Mouse (Mus musculus): Measurements from ENCODE around the gene Grk5.
A peak's percentile ranks its signal among the peaks of the same experiment; 100 is the strongest.
"Not testable (repeated sequence)": the region's sequence is repeated elsewhere in the genome, so short reads cannot be mapped to it uniquely, and the experiment has no call there.

The Grk5 gene

GRCm38 (mm10) chr19:60889714-60890315, at the start of gene Grk5:
Gene Grk5 (plus strand): TSS chr19:60889749.
- DNase-seq (ENCODE audit: low spot score), result peak; percentile 93

GRCm38 (mm10) chr19:60843324-60843723, 46.2 kb upstream of the Grk5 start:
- no peak for DNase-seq (ENCODE audit: low spot score)

- no peak for DNase-seq (ENCODE audit: low spot score)
Measured at GRCm38 (mm10) chr19:60845731-60846130, 43.8 kb upstream of the Grk5 start.

GRCm38 (mm10) chr19:60860868-60861700, 28.5 kb upstream of the Grk5 start, which contains the start of gene Sfxn4:
Gene Sfxn4 (minus strand): TSS chr19:60861479.
- peak; percentile 92 for DNase-seq (ENCODE audit: low spot score)

- not testable (repeated sequence) for DNase-seq (ENCODE audit: low spot score)
Measured at GRCm38 (mm10) chr19:60866169-60866568, 23.4 kb upstream of the Grk5 start.

- DNase-seq (ENCODE audit: low spot score), result no peak
Measured at GRCm38 (mm10) chr19:60870489-60870888, 19.1 kb upstream of the Grk5 start.

GRCm38 (mm10) chr19:60871366-60871765, 18.2 kb upstream of the Grk5 start:
- no peak for DNase-seq (ENCODE audit: low spot score)

- no peak for DNase-seq (ENCODE audit: low spot score)
Measured at GRCm38 (mm10) chr19:60872272-60872671, 17.3 kb upstream of the Grk5 start.

- peak; percentile 79 for DNase-seq (ENCODE audit: low spot score)
Measured at GRCm38 (mm10) chr19:60873501-60873900, 16.0 kb upstream of the Grk5 start.

- DNase-seq (ENCODE audit: low spot score), result peak; percentile 95
Measured at GRCm38 (mm10) chr19:60874064-60874694, 15.4 kb upstream of the Grk5 start, which contains the start of gene Prdx3. Gene Prdx3 (minus strand): TSS chr19:60874556.

- DNase-seq (ENCODE audit: low spot score), result no peak
Measured at GRCm38 (mm10) chr19:60883129-60883528, 6.4 kb upstream of the Grk5 start.

- DNase-seq (ENCODE audit: low spot score), result no peak
Measured at GRCm38 (mm10) chr19:60887637-60888036, 1.9 kb upstream of the Grk5 start.

GRCm38 (mm10) chr19:60889101-60889713, 342 bp upstream of the Grk5 start:
- DNase-seq (ENCODE audit: low spot score), result peak; percentile 30

- no peak for DNase-seq (ENCODE audit: low spot score)
Measured at GRCm38 (mm10) chr19:60890391-60891122, 1.0 kb downstream of the Grk5 start.

- DNase-seq (ENCODE audit: low spot score), result no peak
Measured at GRCm38 (mm10) chr19:60891123-60891470, 1.5 kb downstream of the Grk5 start.

- no peak for DNase-seq (ENCODE audit: low spot score)
Measured at GRCm38 (mm10) chr19:60891934-60892547, 2.5 kb downstream of the Grk5 start.

- DNase-seq (ENCODE audit: low spot score), result no peak
Measured at GRCm38 (mm10) chr19:60895251-60895880, 5.8 kb downstream of the Grk5 start.

- DNase-seq (ENCODE audit: low spot score), result no peak
Measured at GRCm38 (mm10) chr19:60903139-60903538, 13.6 kb downstream of the Grk5 start.

GRCm38 (mm10) chr19:60903971-60904370, 14.4 kb downstream of the Grk5 start:
- DNase-seq (ENCODE audit: low spot score), result no peak

- no peak for DNase-seq (ENCODE audit: low spot score)
Measured at GRCm38 (mm10) chr19:60905477-60905876, 15.9 kb downstream of the Grk5 start.

GRCm38 (mm10) chr19:60910304-60910703, 20.8 kb downstream of the Grk5 start:
- DNase-seq (ENCODE audit: low spot score), result no peak
